Mouse (Mus musculus) kidney, embryonic 15.5 days (tissue): ENCODE data around the gene Ankle1. TPM values are rescaled to one million over a fixed set of nuclear protein-coding genes. Genes with fewer than 3 reads are reported as not detected.
A peak's percentile ranks its signal among the peaks of the same experiment; 100 is the strongest.

Experiments
- ATAC-seq: fragments of 200-750 bp; cut with Nextera tagmentation; replicated peaks from 2 replicates; pipeline ENCODE4 v1.8.0; 2017; ENCODE audit warnings: moderate TSS enrichment; ENCODE audit not compliant: low FRiP score
- H3K27ac ChIP-seq: fragments of 300-500 bp; sonication (generic); 2 replicates; pipeline ENCODE4 v1.5.1; 2015; ENCODE audit warnings: mild to moderate bottlenecking, inconsistent platforms
- H3K27me3 ChIP-seq: fragments of 300-500 bp; sonication (generic); 2 replicates; pipeline ENCODE4 v1.6.1; 2015; ENCODE audit warnings: inconsistent platforms
- H3K36me3 ChIP-seq: fragments of 300-500 bp; sonication (generic); 2 replicates; pipeline ENCODE4 v1.6.1; 2015; ENCODE audit warnings: inconsistent platforms
- H3K4me1 ChIP-seq: fragments of 300-500 bp; sonication (generic); 2 replicates; pipeline ENCODE4 v1.6.1; 2015; ENCODE audit warnings: inconsistent platforms
- H3K4me2 ChIP-seq: fragments of 300-500 bp; sonication (generic); 2 replicates; pipeline ENCODE4 v1.6.1; 2015; ENCODE audit warnings: moderate library complexity, mild to moderate bottlenecking, inconsistent platforms
- H3K4me3 ChIP-seq: fragments of 300-500 bp; sonication (generic); replicated peaks from 2 replicates; pipeline ENCODE4 v1.5.1; 2015; ENCODE audit warnings: mild to moderate bottlenecking, inconsistent platforms
- H3K9ac ChIP-seq: fragments of 300-500 bp; sonication (generic); 2 replicates; pipeline ENCODE4 v1.6.1; 2015; ENCODE audit warnings: mild to moderate bottlenecking, inconsistent platforms
- H3K9me3 ChIP-seq: fragments of 300-500 bp; sonication (generic); replicated peaks from 2 replicates; pipeline ENCODE4 v1.6.1; 2016; ENCODE audit warnings: inconsistent platforms
- WGBS: fragments of 180-500 bp; shearing (Covaris S2); methylation state at CpG from one replicate; pipeline ENCODE4 v1.1.7; 2015; ENCODE audit warnings: mixed read lengths; 5-methylcytosine and 5-hydroxymethylcytosine counted together
- polyA plus RNA-seq: library from polyadenylated mRNA; unstranded; fragments of >200 nt; fragmentation: Nextera tagmentation; extraction: Ambion mirVana; gene quantifications from 2 replicates; pipeline ENCODE4 v1.2.1, GENCODE M21; 2015

The Ankle1 gene
- polyA plus RNA-seq, 1 experiment from 2014 or later: 57.1 TPM

DNA sequence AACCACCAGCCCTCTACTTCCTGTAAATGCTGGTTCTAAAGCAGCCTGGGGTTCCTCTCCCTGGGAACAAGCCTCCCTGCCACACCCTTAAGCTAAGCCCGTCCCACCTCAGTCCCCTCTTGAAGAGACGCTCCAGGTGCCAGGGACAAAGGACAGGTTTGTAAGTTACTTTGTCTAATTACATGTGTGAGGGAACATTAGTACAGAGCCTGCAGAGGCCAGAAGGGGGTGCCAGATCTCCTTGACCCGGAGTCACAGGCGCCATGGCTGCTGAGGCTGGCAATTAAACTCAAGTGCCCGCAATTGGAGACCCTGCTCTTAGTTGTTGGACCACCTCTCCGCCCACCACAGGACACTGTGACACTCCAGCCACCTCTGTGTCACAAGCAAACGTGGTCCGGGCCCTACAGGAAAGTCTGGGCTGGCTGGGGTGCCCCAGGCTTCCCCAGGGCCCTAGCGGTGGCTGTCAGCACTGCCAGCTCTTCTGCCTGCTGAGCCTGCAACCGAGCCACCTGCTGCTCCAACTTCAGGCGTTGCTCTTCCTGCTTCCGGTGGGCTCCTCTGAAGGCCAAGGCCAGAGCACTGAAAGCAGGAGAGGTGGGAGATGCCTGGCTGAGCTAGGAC, 20.5 kb upstream of the Ankle1 start:
- H3K4me3 ChIP-seq: no peak overlapping the region
- H3K27ac ChIP-seq: no peak overlapping the region
- no peak for ATAC-seq
- no peaks in the 10 kb centered on the region for H3K9me3 ChIP-seq
- H3K9ac ChIP-seq: no peak overlapping the region
- no peak overlapping the region for H3K4me2 ChIP-seq
- no peaks in the 10 kb centered on the region for H3K36me3 ChIP-seq
- no peaks in the 10 kb centered on the region for H3K27me3 ChIP-seq
- peaks cover 22% of the 10 kb centered on the region for H3K4me1 ChIP-seq
- 65% methylated on average over 12 of the region's 12 CpGs for WGBS

DNA sequence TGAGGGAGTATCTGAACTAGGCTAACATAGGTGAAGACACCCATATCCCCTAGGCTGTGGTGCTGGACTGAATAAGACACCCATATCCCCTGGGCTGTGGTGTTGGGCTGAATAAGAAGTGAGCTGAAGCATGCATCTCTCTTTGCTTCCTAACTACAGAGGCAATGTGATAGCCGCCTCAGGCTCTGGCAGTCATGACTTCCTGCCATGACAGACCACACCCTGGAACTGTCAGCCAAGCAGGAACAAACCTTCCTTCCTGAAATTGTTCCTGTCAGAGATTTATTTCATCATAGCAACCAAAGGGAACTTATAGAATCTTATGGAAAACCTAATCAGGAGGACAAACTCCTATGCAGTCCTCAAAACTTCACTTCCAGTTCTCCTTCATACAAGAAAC, 17.5 kb upstream of the Ankle1 start:
- Histone ChIP-seq H3K36me3 (no peaks in the 10 kb centered on the region), H3K27ac (no peak overlapping the region), H3K9me3 (no peaks in the 10 kb centered on the region), H3K4me3 (no peak overlapping the region), H3K27me3 (no peaks in the 10 kb centered on the region), H3K9ac (no peak overlapping the region), H3K4me2 (no peak overlapping the region), H3K4me1 (peaks cover 16% of the 10 kb centered on the region)
- WGBS: 76% methylated on average over 1 of the region's 1 CpGs
- no peak for ATAC-seq

DNA sequence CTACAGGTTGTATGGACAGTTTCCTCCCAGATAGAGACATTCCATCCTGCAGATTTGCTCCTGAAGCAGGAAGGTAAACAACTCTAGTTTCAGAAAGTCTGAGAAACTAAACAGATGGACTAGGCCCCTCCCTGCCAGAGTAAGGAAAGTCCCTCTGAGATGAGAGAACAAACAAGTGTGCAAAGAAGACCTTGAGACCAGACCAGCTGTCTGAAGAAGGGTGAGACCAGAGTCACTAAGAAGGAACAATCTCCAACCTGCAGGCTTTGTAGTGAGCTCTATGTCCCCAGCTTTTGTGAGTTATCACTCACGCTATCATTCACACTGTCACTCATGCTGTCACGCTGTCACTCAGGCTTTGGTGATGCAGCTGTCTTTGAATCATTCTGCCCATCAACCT, 14.1 kb upstream of the Ankle1 start:
- H3K4me1 ChIP-seq: peaks cover 17% of the 10 kb centered on the region
- no peak for ATAC-seq
- H3K36me3 ChIP-seq: no peaks in the 10 kb centered on the region
- 94% methylated on average over 2 of the region's 2 CpGs for WGBS
- no peak overlapping the region for H3K27ac ChIP-seq
- H3K9me3 ChIP-seq: no peaks in the 10 kb centered on the region
- no peaks in the 10 kb centered on the region for H3K27me3 ChIP-seq
- H3K9ac ChIP-seq: no peak overlapping the region
- H3K4me3 ChIP-seq: no peak overlapping the region
- no peak overlapping the region for H3K4me2 ChIP-seq

DNA sequence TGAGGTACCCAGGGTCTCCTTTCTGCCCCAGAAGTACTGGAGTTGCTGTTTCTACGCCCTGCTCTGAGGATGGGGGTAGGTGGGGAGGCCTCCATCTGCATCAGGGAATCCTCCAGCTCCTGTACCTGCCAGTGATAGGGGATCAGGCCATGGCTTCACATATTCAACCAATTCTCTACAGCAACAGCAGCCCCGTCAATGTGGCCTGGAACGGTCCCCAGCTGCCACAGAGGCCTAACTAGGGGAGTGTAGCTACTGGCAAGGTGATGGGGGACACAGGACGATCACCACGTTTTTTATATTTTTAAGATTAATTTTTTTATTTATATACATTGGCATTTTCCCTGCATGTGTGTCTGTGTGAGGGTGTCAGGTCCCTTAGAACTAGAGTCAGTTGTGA, 13.4 kb upstream of the Ankle1 start:
- Histone ChIP-seq H3K4me2 (no peak overlapping the region), H3K4me3 (no peak overlapping the region), H3K9ac (no peak overlapping the region), H3K4me1 (peaks cover 19% of the 10 kb centered on the region), H3K27me3 (no peaks in the 10 kb centered on the region), H3K36me3 (no peaks in the 10 kb centered on the region), H3K27ac (no peak overlapping the region), H3K9me3 (no peaks in the 10 kb centered on the region)
- ATAC-seq: no peak
- 79% methylated on average over 5 of the region's 5 CpGs for WGBS

DNA sequence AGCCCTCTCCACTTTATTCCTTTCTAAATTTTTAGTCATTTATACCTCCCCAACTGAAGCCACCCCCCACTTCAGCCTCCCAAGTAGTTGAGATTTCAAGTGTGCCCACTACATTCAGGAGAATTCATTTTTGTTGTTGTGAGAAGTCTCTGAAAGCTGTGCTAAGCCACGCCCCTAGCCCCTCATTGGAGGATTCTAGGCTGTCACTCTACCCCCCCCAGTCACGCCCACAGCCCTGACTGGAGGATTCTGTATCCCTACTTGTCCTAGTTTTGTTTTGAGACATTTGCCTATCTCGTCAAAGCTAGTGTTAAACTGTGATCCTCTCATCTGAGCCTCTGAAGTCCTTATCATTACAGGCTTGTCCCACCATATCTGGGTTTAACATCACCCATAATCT, 12.9 kb upstream of the Ankle1 start:
- H3K9ac ChIP-seq: no peak overlapping the region
- no peak for ATAC-seq
- H3K27ac ChIP-seq: no peak overlapping the region
- no peaks in the 10 kb centered on the region for H3K9me3 ChIP-seq
- 15% methylated on average over 3 of the region's 3 CpGs for WGBS
- peak overlapping the region; percentile 24 for H3K4me3 ChIP-seq
- peak overlapping the region; percentile 43 for H3K4me2 ChIP-seq
- peaks cover 24% of the 10 kb centered on the region for H3K4me1 ChIP-seq
- no peaks in the 10 kb centered on the region for H3K36me3 ChIP-seq
- H3K27me3 ChIP-seq: no peaks in the 10 kb centered on the region

DNA sequence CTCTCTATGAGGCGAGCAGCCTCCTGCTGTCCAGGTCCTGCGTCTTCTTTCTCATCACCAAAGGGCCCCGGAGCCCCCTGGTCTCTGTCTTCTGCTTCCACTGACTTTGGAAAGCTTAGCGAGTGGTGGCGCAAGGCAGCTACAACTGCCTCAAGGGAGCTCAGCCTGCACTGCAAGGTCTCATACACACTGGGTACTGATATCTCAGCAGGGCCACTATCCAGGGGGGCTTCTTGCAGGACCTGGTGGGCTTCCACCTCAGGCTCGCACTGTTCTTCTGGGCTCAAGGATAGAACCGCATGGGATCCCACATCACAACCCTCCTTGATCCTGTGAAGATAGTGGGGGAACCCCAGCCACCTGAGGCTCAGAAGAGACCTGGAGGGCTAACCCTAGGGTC, 11.3 kb upstream of the Ankle1 start:
- Histone ChIP-seq H3K4me2 (peak overlapping the region; percentile 42), H3K4me1 (peaks cover 25% of the 10 kb centered on the region), H3K9me3 (no peaks in the 10 kb centered on the region), H3K9ac (peak overlapping the region; percentile 12; the same call in 1 of the 2 replicates), H3K4me3 (peak overlapping the region; percentile 27), H3K27ac (peak overlapping the region; percentile 84; the same call in 1 of the 2 replicates), H3K36me3 (peaks cover 14% of the 10 kb centered on the region), H3K27me3 (no peaks in the 10 kb centered on the region)
- no peak for ATAC-seq
- WGBS: 81% methylated on average over 7 of the region's 7 CpGs

DNA sequence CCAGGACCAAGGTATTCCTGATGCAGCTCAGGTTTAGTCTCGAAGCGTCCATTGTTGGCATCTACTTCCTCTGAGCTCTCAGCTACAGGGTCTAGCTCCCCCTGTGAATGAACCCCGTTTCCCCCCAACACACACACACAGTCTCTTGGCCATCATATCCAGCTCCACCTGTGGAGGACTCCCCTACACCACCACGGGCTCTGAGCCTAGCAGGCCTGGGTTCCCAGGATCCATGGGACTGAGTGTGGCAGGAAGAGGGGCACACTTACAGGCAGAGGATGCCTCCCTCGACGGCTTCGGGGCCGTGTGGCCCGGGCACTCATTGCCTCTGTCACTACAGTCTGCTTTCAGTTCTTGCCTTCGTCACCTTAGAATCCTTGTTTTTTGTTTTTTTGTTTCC, 10.7 kb upstream of the Ankle1 start:
- Histone ChIP-seq H3K9me3 (no peaks in the 10 kb centered on the region), H3K27me3 (no peaks in the 10 kb centered on the region), H3K4me1 (peaks cover 25% of the 10 kb centered on the region), H3K36me3 (peaks cover 20% of the 10 kb centered on the region), H3K27ac (peak overlapping the region; percentile 84), H3K4me2 (peak overlapping the region; percentile 42), H3K9ac (no peak overlapping the region), H3K4me3 (peak overlapping the region; percentile 27)
- 77% methylated on average over 10 of the region's 10 CpGs for WGBS
- ATAC-seq: no peak

GRCm38 (mm10) chr8:71395629-71396028, 10.2 kb upstream of the Ankle1 start, which contains the start of gene Ushbp1:
Ushbp1 (minus strand) TSS chr8:71395802.
- Histone ChIP-seq H3K4me1 (peaks cover 25% of the 10 kb centered on the region), H3K27me3 (no peaks in the 10 kb centered on the region), H3K4me3 (peak within 1 kb of the TSS; percentile 67), H3K36me3 (peaks cover 25% of the 10 kb centered on the region), H3K9ac (peak within 1 kb of the TSS; percentile 12; the same call in 1 of the 2 replicates), H3K9me3 (no peaks in the 10 kb centered on the region), H3K27ac (peak within 1 kb of the TSS; percentile 84), H3K4me2 (peak within 1 kb of the TSS; percentile 78)
- no peak for ATAC-seq
- WGBS: 79% methylated on average over 9 of the region's 9 CpGs

- H3K4me2 ChIP-seq: peak within 1 kb of the TSS; percentile 78
- WGBS: under 1% methylated on average over 34 of the region's 34 CpGs
- H3K4me1 ChIP-seq: peaks cover 25% of the 10 kb centered on the region
- H3K4me3 ChIP-seq: peak within 1 kb of the TSS; percentile 67
- ATAC-seq: peak; percentile 96
- no peaks in the 10 kb centered on the region for H3K9me3 ChIP-seq
- H3K36me3 ChIP-seq: peaks cover 29% of the 10 kb centered on the region
- peak within 1 kb of the TSS; percentile 84 for H3K27ac ChIP-seq
- no peaks in the 10 kb centered on the region for H3K27me3 ChIP-seq
- peak within 1 kb of the TSS; percentile 74 for H3K9ac ChIP-seq
Observed at GRCm38 (mm10) chr8:71396639-71397305, 9.0 kb upstream of the Ankle1 start, which contains the start of gene Babam1. Babam1 (plus strand) TSS chr8:71396861.

DNA sequence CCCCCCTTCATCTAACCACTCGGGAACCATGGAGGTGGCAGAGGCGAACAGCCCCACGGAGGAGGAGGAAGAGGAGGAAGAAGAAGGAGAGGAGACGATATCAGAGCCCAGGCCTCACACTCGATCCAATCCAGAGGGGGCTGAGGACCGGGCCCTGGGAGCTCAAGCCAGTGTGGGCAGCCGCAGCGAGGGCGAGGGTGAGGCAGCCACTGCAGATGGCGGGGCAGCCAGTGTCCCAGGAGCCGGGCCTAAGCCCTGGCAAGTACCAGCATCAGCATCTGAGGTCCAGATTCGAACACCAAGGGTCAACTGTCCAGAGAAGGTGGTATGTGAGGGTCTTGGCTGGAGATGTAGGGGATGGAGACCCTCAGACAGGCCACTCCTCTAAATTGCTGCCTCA, 8.1 kb upstream of the Ankle1 start:
- Histone ChIP-seq H3K4me2 (peak overlapping the region; percentile 78), H3K9ac (peak overlapping the region; percentile 74; the same call in 1 of the 2 replicates), H3K27me3 (no peaks in the 10 kb centered on the region), H3K9me3 (no peaks in the 10 kb centered on the region), H3K27ac (no peak overlapping the region), H3K36me3 (peaks cover 29% of the 10 kb centered on the region), H3K4me1 (peaks cover 23% of the 10 kb centered on the region), H3K4me3 (peak overlapping the region; percentile 67)
- WGBS: 87% methylated on average over 12 of the region's 12 CpGs
- ATAC-seq: no peak

GRCm38 (mm10) chr8:71400826-71401225, 5.0 kb upstream of the Ankle1 start:
- Histone ChIP-seq H3K4me2 (no peak overlapping the region), H3K27me3 (no peaks in the 10 kb centered on the region), H3K4me1 (peaks cover 23% of the 10 kb centered on the region), H3K36me3 (peaks cover 29% of the 10 kb centered on the region), H3K27ac (no peak overlapping the region), H3K9me3 (no peaks in the 10 kb centered on the region), H3K9ac (no peak overlapping the region), H3K4me3 (no peak overlapping the region)
- no peak for ATAC-seq
- WGBS: 96% methylated on average over 2 of the region's 2 CpGs

- Histone ChIP-seq H3K4me3 (no peak overlapping the region), H3K36me3 (peaks cover 29% of the 10 kb centered on the region), H3K9ac (no peak overlapping the region), H3K4me2 (no peak overlapping the region), H3K27me3 (no peaks in the 10 kb centered on the region), H3K27ac (no peak overlapping the region), H3K9me3 (no peaks in the 10 kb centered on the region), H3K4me1 (peaks cover 24% of the 10 kb centered on the region)
- no peak for ATAC-seq
Observed at GRCm38 (mm10) chr8:71401454-71401853, 4.4 kb upstream of the Ankle1 start.
